27 mouse cellular contexts compared by ENCODE assay signal in genomic region chr1:88476554-88477085, GRCm38 (mm10). TPM values are rescaled to one million over a fixed set of nuclear protein-coding genes. Genes with fewer than 3 reads are reported as not detected.
A peak's percentile ranks its signal among the peaks of the same experiment; 100 is the strongest.
DNase-seq lines count a peak whose midpoint lies in the region; ATAC-seq and TF ChIP-seq lines count a peak whose summit lies in the region.
"Had no signal": no experiment of that assay in that cellular context is flagged by ENCODE, and none has a peak within 500 bp of the region (broad histone marks: within the 10 kb centered on the region; RNA-seq: fewer than 3 reads in every experiment).

No protein-coding gene starts in this region.

- TF ChIP-seq POLR2A in brain, embryonic 14.5 days (IDR thresholded peaks at IDR 0.05; ENCODE audit: borderline replicate concordance, extremely low read depth, insufficient read depth, insufficient read length, poor library complexity, severe bottlenecking), result no peak
- TF ChIP-seq POLR2A in embryonic fibroblast, embryonic 13.5 days (IDR thresholded peaks at IDR 0.05; ENCODE audit: low read depth, low read length), result no peak

- no peak for TF ChIP-seq CTCF in brain, embryonic 14.5 days (IDR thresholded peaks at IDR 0.05; ENCODE audit: borderline replicate concordance, extremely low read depth, insufficient read depth, insufficient read length)
- TF ChIP-seq CTCF in embryonic fibroblast, embryonic 13.5 days (IDR thresholded peaks at IDR 0.05; ENCODE audit: borderline replicate concordance, insufficient read depth, low read length), result no peak
- no peak for TF ChIP-seq CTCF in intestine, postnatal 0 days (IDR thresholded peaks at IDR 0.05; ENCODE audit: low read depth)

- H3K4me1 ChIP-seq in kidney, embryonic 15.5 days, result peaks cover 58% of the 10 kb centered on the region
- peaks cover 23% of the 10 kb centered on the region for H3K4me1 ChIP-seq in embryonic fibroblast, embryonic 13.5 days (ENCODE audit: control insufficient read depth, insufficient read depth, low read length)
- H3K4me1 ChIP-seq in forebrain, embryonic 13.5 days, result peaks cover 26% of the 10 kb centered on the region
- peaks cover 10% of the 10 kb centered on the region; the same call in 1 of the 2 replicates for H3K4me1 ChIP-seq in intestine, postnatal 0 days (replicated peaks; ENCODE audit: control insufficient read depth, insufficient read depth, low read length)

- peak overlapping the region; percentile 95 for H3K27ac ChIP-seq in kidney, embryonic 15.5 days
- peak overlapping the region; percentile 86 for H3K27ac ChIP-seq in embryonic fibroblast, embryonic 13.5 days (ENCODE audit: insufficient read depth, low read length)
- H3K27ac ChIP-seq in forebrain, embryonic 13.5 days, result no peak overlapping the region
- H3K27ac ChIP-seq in intestine, postnatal 0 days (ENCODE audit: low read depth, low read length), result no peak overlapping the region
- H3K27ac ChIP-seq: embryonic facial prominence, embryonic 13.5 days; forebrain, embryonic 15.5 days; hindbrain, postnatal 0 days; layer of hippocampus, adult 2 months; liver, embryonic 15.5 days; midbrain, embryonic 13.5 days; neural tube, embryonic 12.5 days had no signal

- no peak overlapping the region for H3K9ac ChIP-seq in kidney, embryonic 15.5 days
- H3K9ac ChIP-seq in forebrain, embryonic 13.5 days, result no peak overlapping the region
- no peak overlapping the region for H3K9ac ChIP-seq in intestine, postnatal 0 days (ENCODE audit: low read depth, low read length)
- H3K9ac ChIP-seq: embryonic facial prominence, embryonic 13.5 days; forebrain, embryonic 15.5 days; liver, embryonic 15.5 days; midbrain, embryonic 13.5 days; neural tube, embryonic 12.5 days had no signal

- H3K4me3 ChIP-seq in kidney, embryonic 15.5 days (replicated peaks), result no peak overlapping the region
- no peak overlapping the region for H3K4me3 ChIP-seq in embryonic fibroblast, embryonic 13.5 days (ENCODE audit: insufficient read depth, low read length)
- no peak overlapping the region for H3K4me3 ChIP-seq in forebrain, embryonic 13.5 days
- no peak overlapping the region for H3K4me3 ChIP-seq in intestine, postnatal 0 days (ENCODE audit: low read depth, low read length)
- H3K4me3 ChIP-seq: embryonic facial prominence, embryonic 13.5 days; forebrain, embryonic 15.5 days; layer of hippocampus, adult 2 months; liver, embryonic 15.5 days; midbrain, embryonic 13.5 days; neural tube, embryonic 12.5 days had no signal

- no peak overlapping the region for H3K4me2 ChIP-seq in kidney, embryonic 15.5 days
- H3K4me2 ChIP-seq in forebrain, embryonic 13.5 days, result no peak overlapping the region
- H3K4me2 ChIP-seq in intestine, postnatal 0 days (replicated peaks; ENCODE audit: low read depth), result no peak overlapping the region
- H3K4me2 ChIP-seq: embryonic facial prominence, embryonic 13.5 days; forebrain, embryonic 15.5 days; heart, embryonic 11.5 days; liver, embryonic 15.5 days; midbrain, embryonic 13.5 days; neural tube, embryonic 12.5 days had no signal

- no peak for ATAC-seq in kidney, embryonic 15.5 days (replicated peaks; ENCODE audit: low FRiP score)
- no peak for ATAC-seq in forebrain, embryonic 13.5 days
- ATAC-seq in intestine, postnatal 0 days, result no peak
- ATAC-seq: forebrain, embryonic 15.5 days; hindbrain, postnatal 0 days; midbrain, embryonic 13.5 days had no signal

- DNase-seq in kidney, postnatal 14 days, result no peak
- DNase-seq in brain, embryonic 14.5 days (ENCODE audit: low read depth), result peak; percentile 45
- DNase-seq in lung, postnatal 10 days, result peak; percentile 50
- no peak for DNase-seq in embryo, embryonic 10 days (ENCODE audit: low spot score)
- DNase-seq: adrenal gland, adult 2 months; cerebellum, adult 18-20 months; cerebellum, postnatal 14 days; gastrocnemius, postnatal 10 days; heart, postnatal 10 days; kidney, adult 18-20 months; right cerebral cortex, postnatal 25 days; spleen, adult 18-20 months; thymus, postnatal 14 days had no signal

- WGBS in kidney, embryonic 15.5 days, result 80% methylated on average over 20 of the region's 20 CpGs
- WGBS in forebrain, embryonic 13.5 days, result 90% methylated on average over 20 of the region's 20 CpGs
- 94% methylated on average over 20 of the region's 20 CpGs for WGBS in intestine, postnatal 0 days

- no peaks in the 10 kb centered on the region for H3K36me3 ChIP-seq in kidney, embryonic 15.5 days
- H3K36me3 ChIP-seq in forebrain, embryonic 13.5 days (ENCODE audit: poor library complexity, severe bottlenecking), result no peaks in the 10 kb centered on the region
- no peaks in the 10 kb centered on the region for H3K36me3 ChIP-seq in intestine, postnatal 0 days (ENCODE audit: control insufficient read depth, insufficient read depth)
- H3K36me3 ChIP-seq: embryonic facial prominence, embryonic 13.5 days; forebrain, embryonic 15.5 days; liver, embryonic 15.5 days; midbrain, embryonic 13.5 days; neural tube, embryonic 12.5 days had no signal

- no peaks in the 10 kb centered on the region for H3K9me3 ChIP-seq in kidney, embryonic 15.5 days (replicated peaks)
- no peaks in the 10 kb centered on the region for H3K9me3 ChIP-seq in forebrain, embryonic 13.5 days (replicated peaks)
- H3K9me3 ChIP-seq in intestine, postnatal 0 days (ENCODE audit: control insufficient read depth), result no peaks in the 10 kb centered on the region
- H3K9me3 ChIP-seq: embryonic facial prominence, embryonic 13.5 days; forebrain, embryonic 15.5 days; liver, embryonic 15.5 days; midbrain, embryonic 13.5 days; neural tube, embryonic 12.5 days had no signal

- H3K27me3 ChIP-seq in kidney, embryonic 15.5 days, result no peaks in the 10 kb centered on the region
- H3K27me3 ChIP-seq in forebrain, embryonic 13.5 days, result no peaks in the 10 kb centered on the region
- no peaks in the 10 kb centered on the region for H3K27me3 ChIP-seq in intestine, postnatal 0 days (replicated peaks; ENCODE audit: control insufficient read depth, insufficient read depth, low read length)
- H3K27me3 ChIP-seq: embryonic facial prominence, embryonic 13.5 days; forebrain, embryonic 15.5 days; liver, embryonic 15.5 days; neural tube, embryonic 12.5 days had no signal

RNA-seq across cellular contexts. Expression of gene Glrp1, which starts 33.2 kb away (rescaled TPM):
- polyA plus RNA-seq in kidney, embryonic 15.5 days (2015; fragmentation: Nextera tagmentation; extraction: Ambion mirVana), result not detected in 2 replicates
- polyA plus RNA-seq in brain, embryonic 14.5 days (2012; rRNA removed), result 0.04 TPM in 1 of 2 replicates, not detected in the other
- 0.33 TPM in 1 of 2 replicates, not detected in the other for polyA plus RNA-seq in embryonic fibroblast, embryonic 13.5 days (2011; ENCODE audit: insufficient read length, low read depth, missing spikeins)
- polyA plus RNA-seq in forebrain, embryonic 13.5 days (2015; fragmentation: Nextera tagmentation; extraction: Ambion mirVana), result not detected in 2 replicates
- polyA plus RNA-seq in intestine, postnatal 0 days (2015; fragmentation: Nextera tagmentation; extraction: Ambion mirVana), result not detected in 2 replicates
- polyA plus RNA-seq: adrenal gland, adult 2 months; embryonic facial prominence, embryonic 13.5 days; forebrain, embryonic 15.5 days; hindbrain, embryonic 11.5 days; hindbrain, postnatal 0 days; limb, embryonic 14.5 days; midbrain, embryonic 13.5 days; neural tube, embryonic 12.5 days had no signal

Comparison
In these comparisons a context has a peak if more than half of its experiments do, and no peak if none do; other contexts are left out.
1. H3K27ac ChIP-seq: peak in kidney, embryonic 15.5 days (single experiment) and embryonic fibroblast, embryonic 13.5 days (single experiment); none in forebrain, embryonic 13.5 days (single experiment) and intestine, postnatal 0 days (single experiment).
2. DNase-seq: peak in brain, embryonic 14.5 days (single experiment) and lung, postnatal 10 days (single experiment); none in kidney, postnatal 14 days (single experiment) and embryo, embryonic 10 days (single experiment).